Mouse (Mus musculus) lung, postnatal 36 days (tissue): Measurements from ENCODE around the gene Mogat1.
"Not testable (repeated sequence)": the region's sequence is repeated elsewhere in the genome, so short reads cannot be mapped to it uniquely, and the experiment has no call there.

Experiments
- DNase-seq: peaks from one replicate; pipeline ENCODE4 v3.0.0; 2022; ENCODE audit warnings: mixed read lengths

The Mogat1 gene

DNA sequence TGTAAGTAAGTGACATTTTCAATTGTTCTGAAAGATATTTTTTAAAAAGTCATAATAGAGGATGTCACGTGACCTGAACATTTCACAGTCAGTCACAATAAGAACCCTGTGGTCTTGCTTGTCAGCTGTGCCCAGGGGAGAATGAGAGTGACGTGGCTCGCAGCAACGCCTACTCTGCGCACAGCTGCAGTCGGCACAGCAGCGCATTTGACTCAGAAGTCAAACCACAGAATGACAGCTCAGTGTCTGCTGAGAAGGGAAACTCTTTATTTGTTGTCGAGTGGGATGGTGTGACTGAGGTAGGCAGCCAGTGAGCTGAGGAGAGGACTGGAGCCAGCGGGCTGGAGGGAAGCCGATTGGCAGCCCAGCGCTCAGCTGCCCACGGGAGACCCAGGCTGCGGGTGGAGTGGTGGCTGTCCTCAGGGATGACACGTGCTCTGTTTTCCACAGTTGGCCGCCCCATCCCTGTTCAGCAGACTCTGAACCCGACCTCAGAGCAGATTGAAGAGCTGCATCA, 26.8 kb downstream of the Mogat1 start:
- peak; percentile 64 for DNase-seq

- DNase-seq: no peak
These were observed 27.6 kb downstream of the Mogat1 start for GRCm38 (mm10) chr1:78538396-78538795.

DNA sequence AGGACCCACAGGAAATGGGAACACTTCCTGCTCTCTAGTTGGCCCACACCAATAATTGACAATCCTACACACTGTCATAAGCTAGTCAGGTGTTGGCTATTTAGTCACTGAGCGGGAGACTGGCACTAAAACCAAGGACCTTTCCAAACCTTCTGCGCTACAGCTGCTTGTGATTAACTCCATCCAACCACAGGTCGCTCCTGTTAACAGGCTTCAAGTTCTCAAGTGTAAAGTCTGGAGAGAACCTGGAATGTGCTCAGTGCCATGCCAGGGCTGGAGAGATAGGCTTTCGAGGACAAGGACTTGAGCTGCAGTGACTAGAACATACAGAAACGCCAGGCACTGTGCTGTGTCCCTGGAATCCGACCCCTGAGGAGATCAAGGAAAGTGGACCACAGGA, 28.4 kb downstream of the Mogat1 start:
- DNase-seq: no peak

DNA sequence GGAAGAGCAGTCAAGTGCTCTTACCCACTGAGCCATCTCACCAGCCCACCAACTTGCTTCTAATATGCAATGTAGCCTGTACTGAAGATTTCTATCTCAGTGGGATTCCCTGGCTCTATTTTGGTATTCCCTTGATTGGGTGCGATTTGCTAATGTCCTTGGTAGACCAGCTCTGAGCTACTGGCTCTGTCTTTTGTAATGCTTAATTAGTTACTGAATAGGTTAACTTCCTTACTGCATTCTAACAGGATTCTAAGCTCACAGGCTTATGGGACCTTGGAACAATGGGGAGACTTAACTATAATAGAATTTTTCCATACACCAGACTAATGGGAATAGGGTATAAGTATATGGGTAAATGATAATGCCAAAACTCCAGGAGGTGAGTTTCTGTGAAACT, 32.8 kb downstream of the Mogat1 start:
- DNase-seq: not testable (repeated sequence)

- DNase-seq: no peak
These were observed 35.5 kb downstream of the Mogat1 start for GRCm38 (mm10) chr1:78546258-78546657.

GRCm38 (mm10) chr1:78548961-78549360, 38.2 kb downstream of the Mogat1 start:
- DNase-seq: no peak

GRCm38 (mm10) chr1:78554012-78554666, 43.3 kb downstream of the Mogat1 start:
- no peak for DNase-seq

GRCm38 (mm10) chr1:78566963-78567362, 56.2 kb downstream of the Mogat1 start:
- DNase-seq: no peak

GRCm38 (mm10) chr1:78567421-78567820, 56.6 kb downstream of the Mogat1 start:
- no peak for DNase-seq

- DNase-seq: peak; percentile 10
These were observed 57.2 kb downstream of the Mogat1 start for GRCm38 (mm10) chr1:78567834-78568507.

DNA sequence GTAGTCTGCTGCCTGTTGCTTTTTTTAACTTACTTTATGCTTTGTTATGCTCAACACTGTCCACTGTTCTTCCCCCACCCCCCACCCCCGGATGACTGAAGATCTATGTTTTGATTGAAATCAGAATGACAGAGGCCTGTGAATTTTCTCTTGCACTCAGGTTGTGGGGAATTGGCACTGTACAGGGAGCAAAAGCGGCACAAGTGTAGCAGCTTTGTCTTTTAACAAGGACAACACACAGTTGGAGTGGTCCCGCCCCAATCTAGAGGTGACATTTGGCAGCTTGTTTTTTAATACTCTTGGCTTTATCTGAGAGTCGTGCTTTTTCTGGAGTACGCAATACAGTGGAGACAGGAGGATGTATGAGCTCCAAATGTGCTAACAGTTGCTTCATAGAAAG, 58.8 kb downstream of the Mogat1 start:
- DNase-seq: peak; percentile 15

- DNase-seq: peak; percentile 6
These were observed 74.3 kb downstream of the Mogat1 start for GRCm38 (mm10) chr1:78585080-78585479.

GRCm38 (mm10) chr1:78586986-78587385, 76.2 kb downstream of the Mogat1 start:
- no peak for DNase-seq
